Mouse (Mus musculus): ENCODE measurements around the gene Myo3b.

The Myo3b gene

DNA sequence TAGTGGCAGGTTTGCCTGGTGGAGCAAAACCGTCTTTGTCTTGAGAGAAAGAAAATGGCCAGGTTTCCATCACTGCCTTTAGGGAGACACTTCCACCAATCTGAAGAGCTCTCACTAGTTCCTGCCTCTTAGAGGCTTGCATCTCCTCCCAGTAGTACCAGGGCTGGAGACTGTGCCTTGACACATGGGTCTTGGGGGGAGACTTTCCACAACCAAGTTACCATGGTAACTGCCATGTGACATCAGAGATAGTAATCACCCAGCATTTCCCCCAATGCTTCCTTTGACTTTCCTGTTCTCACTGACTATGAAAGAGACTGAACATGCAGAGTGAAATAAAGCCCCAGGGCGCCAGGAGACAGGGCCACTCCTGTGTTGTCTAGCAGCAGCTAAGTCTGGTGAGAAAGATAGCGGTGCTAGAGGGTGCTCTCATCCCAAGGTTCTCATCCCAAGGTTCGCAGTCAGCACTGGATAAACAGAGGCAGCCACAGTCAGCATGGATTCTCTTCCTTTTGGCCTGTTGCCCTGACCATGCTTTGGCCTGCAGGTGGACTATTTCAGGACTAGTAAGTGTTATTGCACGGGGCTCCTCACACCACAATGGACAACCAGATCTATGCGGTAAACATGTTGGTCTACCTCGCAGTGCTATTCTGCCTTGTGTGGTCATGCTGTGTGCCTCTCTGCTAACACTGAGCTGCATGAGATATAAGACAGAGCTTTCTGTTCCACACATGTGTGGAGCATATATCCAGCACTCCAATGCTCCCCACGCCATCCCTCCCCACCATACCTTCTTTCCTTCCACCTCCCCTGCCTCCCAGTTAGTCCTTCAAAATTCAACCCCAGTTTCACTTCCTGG is 223.0 kb downstream of the Myo3b start:
- CTCF ChIA-PET: no interaction called here

- CTCF ChIA-PET: no interaction called here
Measured at GRCm38 (mm10) chr2:70262565-70263082, 223.7 kb downstream of the Myo3b start.

DNA sequence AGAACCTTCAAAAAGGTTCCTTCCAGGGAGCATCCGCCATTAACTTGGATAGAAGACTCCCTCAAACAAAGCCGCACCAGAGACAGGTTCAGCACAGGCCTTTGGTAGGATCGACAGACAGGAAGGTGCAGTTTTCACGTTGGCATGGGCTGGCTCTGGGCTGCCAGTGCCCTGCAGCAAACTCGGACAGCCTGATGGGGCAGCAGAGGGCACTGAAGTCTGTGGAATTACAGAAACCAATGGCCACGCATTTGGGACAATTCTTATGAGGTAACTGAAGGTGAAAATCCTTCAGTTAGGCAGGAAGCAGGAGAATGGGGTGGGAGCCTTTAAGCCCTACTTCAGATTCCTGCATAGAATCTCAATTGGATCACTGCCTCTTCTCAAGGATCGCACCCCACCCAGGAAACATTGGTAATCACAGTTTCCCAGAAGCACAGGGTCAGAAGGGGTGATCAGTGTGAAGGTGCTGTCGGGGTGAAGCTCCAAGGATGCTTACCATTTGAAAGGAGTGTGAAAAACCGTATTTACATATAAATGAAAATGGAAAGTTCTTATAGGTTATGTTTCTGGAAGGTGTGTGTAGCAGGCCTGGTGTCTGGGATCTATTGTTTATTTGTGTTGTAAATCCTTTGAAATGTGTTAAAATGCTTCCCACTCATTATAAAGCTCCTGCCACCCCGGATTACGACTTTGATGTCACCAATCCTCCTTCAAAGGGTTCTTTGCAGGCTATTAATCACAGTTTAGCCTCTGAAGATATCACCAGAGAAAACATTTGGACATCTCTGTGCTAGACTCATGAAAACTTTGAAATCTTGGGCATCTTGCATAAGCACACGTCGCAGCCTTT is 239.7 kb downstream of the Myo3b start:
- CTCF ChIA-PET: no interaction called here

GRCm38 (mm10) chr2:70284109-70284508 is 245.2 kb downstream of the Myo3b start:
- CTCF ChIA-PET: no interaction called here

- CTCF ChIA-PET: interaction anchor here (0.6 kb wide), 1 partner anchor 8 kb away, joined by 3 read pairs; no protein-coding TSS in a partner anchor
Measured at GRCm38 (mm10) chr2:70291063-70291462, 252.1 kb downstream of the Myo3b start.

- CTCF ChIA-PET: no interaction called here
Measured at GRCm38 (mm10) chr2:70292776-70293175, 253.8 kb downstream of the Myo3b start.

GRCm38 (mm10) chr2:70302905-70303304 is 264.0 kb downstream of the Myo3b start:
- CTCF ChIA-PET: no interaction called here

DNA sequence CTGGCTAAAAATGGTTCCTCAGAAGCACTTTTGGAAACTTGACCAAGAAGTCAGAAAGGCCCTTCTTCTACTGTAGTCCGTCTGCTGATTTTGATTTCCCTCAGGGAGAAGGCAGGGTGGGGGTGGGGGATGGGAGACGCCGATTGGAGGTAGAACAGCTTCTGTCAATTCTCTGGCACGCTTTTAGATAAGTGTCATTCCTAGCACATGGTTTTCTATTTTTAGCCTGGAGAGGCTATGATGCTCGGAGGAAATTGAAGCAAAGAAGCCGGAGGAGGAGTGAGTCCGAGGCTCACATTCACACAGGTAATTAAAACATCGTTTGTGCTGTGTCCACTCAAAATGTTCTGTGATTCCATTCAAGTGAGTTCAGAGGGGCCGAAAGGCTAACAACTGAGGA is 276.2 kb downstream of the Myo3b start:
- CTCF ChIA-PET: no interaction called here

GRCm38 (mm10) chr2:70315734-70316133 is 276.8 kb downstream of the Myo3b start:
- CTCF ChIA-PET: no interaction called here

GRCm38 (mm10) chr2:70317850-70318249 is 278.9 kb downstream of the Myo3b start:
- CTCF ChIA-PET: no interaction called here

DNA sequence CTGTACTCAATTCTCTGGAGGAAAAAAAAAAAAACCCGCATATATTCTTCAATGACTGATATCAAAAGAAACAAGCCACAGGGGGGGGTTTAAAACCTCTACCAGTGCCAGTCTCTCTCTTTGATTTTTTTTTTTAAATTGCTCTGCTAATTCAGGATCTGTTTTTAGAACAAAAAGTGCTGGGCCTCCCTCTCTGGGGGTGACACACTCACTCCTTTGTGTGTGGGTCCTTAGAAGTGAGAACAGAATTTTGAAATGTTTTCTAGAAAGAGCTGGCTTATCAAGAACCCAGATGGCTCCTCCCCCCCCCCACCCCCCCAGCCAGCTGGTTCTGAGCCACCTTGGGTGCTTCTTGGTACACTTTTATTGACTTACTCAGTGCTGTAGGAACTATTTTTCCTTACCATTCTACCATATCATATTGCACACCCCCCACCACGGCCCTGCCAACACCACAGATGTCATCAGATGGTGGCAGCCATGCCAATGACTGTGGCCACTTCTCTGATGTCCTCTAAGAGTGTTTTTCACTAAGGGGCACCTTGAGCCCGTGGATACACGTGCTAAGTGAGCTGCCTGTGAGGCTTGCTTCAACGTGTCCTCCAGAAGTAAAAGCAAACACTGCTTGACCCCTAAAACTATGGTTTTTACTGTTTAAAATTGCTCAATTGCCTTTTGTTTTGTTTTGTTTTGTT is 280.1 kb downstream of the Myo3b start:
- CTCF ChIA-PET: no interaction called here

DNA sequence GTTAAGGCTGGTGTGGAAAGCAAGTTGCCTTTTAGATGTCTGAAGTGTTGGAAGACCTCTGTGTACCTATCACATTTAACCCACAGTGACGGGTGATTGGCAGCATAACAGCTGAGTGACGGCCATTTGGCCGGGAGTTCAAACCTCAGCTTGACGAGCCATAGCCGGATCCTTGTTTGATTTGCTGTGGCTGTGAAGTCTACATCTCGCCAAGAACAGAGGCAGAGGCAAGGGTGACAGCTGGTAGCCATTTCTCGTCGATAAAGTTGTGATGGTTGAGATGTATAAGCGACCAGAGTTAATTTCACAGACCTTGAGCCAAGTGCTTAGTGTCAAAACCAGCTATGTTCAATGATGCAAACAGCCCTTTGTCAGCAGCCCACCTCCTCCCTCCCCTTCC is 283.8 kb downstream of the Myo3b start:
- CTCF ChIA-PET: no interaction called here

DNA sequence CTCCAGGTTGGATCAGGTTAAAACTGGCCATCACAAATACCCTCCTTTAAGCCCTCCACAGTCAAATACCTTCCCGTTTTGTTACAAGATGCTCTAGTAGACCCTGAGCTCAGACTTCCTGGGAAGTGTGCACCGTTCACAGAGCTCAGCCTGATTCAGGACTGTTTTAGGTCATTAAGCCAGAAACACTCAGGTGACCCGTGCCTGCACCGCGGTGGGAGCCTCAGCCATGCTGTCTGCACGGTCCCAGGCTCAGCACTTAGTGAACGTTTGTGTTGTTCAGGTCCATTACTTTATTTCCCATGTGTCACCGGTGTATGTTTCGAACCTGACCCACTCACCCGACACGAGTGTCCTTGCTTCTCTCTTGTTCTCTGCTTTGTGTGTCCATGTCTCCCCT is 288.7 kb downstream of the Myo3b start:
- CTCF ChIA-PET: no interaction called here

GRCm38 (mm10) chr2:70332905-70333304 is 294.0 kb downstream of the Myo3b start:
- CTCF ChIA-PET: no interaction called here

DNA sequence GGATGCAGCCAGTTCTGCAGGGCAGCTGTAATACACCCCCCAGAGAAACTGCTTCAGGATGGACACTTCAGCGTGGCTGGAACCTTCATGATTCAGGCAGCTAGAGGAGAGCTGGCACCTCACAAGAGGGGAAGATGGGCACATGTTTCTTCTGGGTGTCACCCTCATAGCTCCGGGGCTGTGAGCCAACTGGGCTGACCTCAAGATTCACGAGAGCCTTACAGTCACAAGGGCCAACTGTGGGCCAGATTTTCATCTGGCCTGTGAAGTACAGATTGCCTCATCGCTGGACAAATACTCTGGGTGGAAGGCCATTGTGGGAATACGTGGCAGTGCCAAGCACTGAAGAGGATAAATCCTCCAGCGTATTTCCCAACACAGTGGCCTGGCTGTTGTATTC is 294.6 kb downstream of the Myo3b start:
- CTCF ChIA-PET: no interaction called here

- CTCF ChIA-PET: no interaction called here
Measured at GRCm38 (mm10) chr2:70336551-70336950, 297.6 kb downstream of the Myo3b start.

GRCm38 (mm10) chr2:70337208-70337611 is 298.3 kb downstream of the Myo3b start:
- CTCF ChIA-PET: no interaction called here

- CTCF ChIA-PET: no interaction called here
Measured at GRCm38 (mm10) chr2:70337869-70338268, 298.9 kb downstream of the Myo3b start.

GRCm38 (mm10) chr2:70339061-70339460 is 300.1 kb downstream of the Myo3b start:
- CTCF ChIA-PET: interaction anchor here (0.7 kb wide), 1 partner anchor 123 kb away, joined by 7 read pairs; no protein-coding TSS in a partner anchor

DNA sequence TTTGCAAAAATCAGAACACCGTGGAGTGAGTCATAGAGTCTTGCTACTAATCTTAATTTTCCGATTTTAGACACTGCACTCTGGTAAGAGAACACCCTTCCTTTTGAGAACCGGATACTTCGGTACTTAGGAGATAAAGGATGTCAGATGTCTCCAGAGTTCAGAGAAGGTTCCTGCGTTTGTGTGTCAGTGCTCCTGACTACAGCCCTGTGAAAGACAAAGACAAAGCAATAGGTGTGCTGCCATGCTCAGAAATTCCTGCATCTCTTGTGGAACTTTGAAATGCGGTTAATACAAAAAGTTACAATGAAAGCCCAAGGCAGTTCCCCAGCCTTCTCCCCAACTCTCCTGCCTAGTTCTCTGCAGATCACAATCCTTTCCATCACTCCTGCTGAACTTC is 300.6 kb downstream of the Myo3b start:
- CTCF ChIA-PET: no interaction called here

- CTCF ChIA-PET: no interaction called here
Measured at GRCm38 (mm10) chr2:70340224-70340623, 301.3 kb downstream of the Myo3b start.

GRCm38 (mm10) chr2:70345126-70345525 is 306.2 kb downstream of the Myo3b start:
- CTCF ChIA-PET: no interaction called here
